Mouse (Mus musculus) layer of hippocampus, adult 8-10 months (tissue): Measurements from ENCODE around the gene Igdcc4. TPM values are rescaled to one million over a fixed set of nuclear protein-coding genes. Genes with fewer than 3 reads are reported as not detected.
A peak's percentile ranks its signal among the peaks of the same experiment; 100 is the strongest.

ENCODE experiments used
- DNase-seq, 2 experiments: peaks; one replicate each; pipeline ENCODE4 v3.0.0; 2022; ENCODE audit warnings: low spot score in 2 of 2
- total RNA-seq, 4 experiments: library from RNA; stranded (reverse); gene quantifications; 2 replicates each; pipeline ENCODE4 v1.2.4; 2022

Gene Igdcc4
- total RNA-seq, 4 experiments from 2014 or later = 44.3 to 49.9 (median 46.7) TPM

DNA sequence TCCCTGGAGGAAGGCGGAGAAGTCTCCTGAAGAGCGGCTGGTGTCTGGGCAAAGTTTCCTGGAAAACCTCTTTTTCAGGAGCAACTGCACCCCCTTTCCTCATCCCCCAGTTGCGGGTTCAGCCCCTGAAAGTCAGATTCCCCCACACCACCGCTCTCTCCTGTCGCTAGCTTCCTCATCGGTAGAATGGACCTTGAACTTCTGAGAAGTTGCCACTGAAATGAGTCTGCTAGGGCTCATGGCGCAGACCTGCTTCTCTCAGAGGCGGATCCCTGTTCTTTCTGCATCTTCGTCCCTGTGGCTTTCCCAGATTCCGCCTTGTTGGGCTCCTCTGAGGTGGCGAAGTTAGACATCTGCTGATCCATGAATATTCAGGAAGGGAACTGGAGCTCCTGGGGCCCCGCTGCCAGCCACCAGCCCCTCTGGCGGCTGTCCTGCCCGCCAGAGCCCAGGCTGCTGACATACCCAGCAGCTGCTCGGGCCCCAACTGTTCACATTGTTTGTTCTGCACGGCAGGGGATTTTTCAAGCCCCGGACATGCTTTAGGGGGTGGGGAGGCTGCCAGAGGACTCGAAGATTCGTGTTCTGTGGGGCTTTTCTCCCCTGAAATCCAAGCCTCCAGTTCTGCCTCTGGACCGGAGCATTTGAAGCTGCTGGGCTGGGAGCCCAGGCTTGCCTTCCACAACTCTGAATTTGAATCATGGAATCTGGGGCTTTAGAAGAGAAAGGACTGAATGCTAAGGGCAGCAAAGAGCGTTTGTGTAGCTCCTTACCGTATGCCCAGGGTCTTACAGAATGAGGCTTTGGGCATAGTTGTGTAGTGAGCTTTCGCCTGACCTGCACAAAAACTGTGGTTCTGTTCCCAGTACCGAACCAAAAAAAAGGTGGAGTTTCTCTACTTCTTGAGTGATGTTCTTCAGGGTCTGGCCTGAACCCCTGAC lies 8.1 kb downstream of the Igdcc4 start:
- peak; percentile 62 to 65 for DNase-seq

GRCm38 (mm10) chr9:65111698-65112097 lies 10.4 kb downstream of the Igdcc4 start:
- no peak for DNase-seq

- no peak for DNase-seq
Observed at GRCm38 (mm10) chr9:65113694-65114093, 12.4 kb downstream of the Igdcc4 start.

DNA sequence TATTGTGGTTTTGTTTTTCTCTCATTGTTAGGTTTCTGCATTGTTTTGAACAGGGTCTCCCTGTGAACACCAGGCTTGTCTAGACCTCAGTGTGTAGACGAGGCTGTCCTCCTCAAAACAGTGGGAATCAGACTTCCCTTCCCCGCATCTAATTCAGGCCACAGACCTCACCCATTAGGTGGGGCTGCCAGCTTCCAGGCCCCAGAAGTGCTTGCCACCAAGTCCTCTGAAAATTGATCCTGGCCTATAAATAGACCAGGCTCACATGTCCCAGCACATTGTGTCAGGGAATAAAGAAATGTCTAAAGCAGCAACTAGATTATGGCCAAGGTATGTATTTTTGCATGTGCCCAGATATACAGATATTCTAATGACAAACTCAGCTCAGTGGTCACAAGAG lies 14.6 kb downstream of the Igdcc4 start:
- DNase-seq = no peak

GRCm38 (mm10) chr9:65117516-65117915 lies 16.2 kb downstream of the Igdcc4 start:
- DNase-seq = no peak

GRCm38 (mm10) chr9:65120935-65121334 lies 19.6 kb downstream of the Igdcc4 start:
- DNase-seq = peak in 1 of 2 experiments; percentile 71

GRCm38 (mm10) chr9:65122545-65122944 lies 21.3 kb downstream of the Igdcc4 start:
- DNase-seq = peak; percentile 80

- DNase-seq = no peak
Observed at GRCm38 (mm10) chr9:65123552-65124168, 22.4 kb downstream of the Igdcc4 start.

- DNase-seq = no peak
Observed at GRCm38 (mm10) chr9:65128123-65128815, 27.0 kb downstream of the Igdcc4 start.

DNA sequence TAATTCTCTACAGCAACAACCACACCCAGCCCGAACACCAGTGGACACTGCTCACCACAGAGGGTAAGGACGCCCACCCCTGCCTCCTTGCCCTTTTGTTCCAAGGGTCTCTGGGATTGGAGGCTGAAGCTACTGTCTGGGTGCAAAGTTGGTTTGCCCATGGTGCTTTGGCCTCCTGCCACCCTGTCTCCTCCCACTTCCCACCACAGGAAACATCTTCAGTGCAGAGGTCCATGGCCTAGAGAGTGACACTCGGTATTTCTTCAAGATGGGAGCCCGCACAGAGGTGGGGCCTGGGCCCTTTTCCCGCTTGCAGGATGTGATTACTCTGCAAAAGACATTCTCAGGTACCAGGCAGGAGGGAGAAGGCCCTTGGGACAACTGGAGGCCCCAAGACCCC lies 30.4 kb downstream of the Igdcc4 start:
- no peak for DNase-seq

DNA sequence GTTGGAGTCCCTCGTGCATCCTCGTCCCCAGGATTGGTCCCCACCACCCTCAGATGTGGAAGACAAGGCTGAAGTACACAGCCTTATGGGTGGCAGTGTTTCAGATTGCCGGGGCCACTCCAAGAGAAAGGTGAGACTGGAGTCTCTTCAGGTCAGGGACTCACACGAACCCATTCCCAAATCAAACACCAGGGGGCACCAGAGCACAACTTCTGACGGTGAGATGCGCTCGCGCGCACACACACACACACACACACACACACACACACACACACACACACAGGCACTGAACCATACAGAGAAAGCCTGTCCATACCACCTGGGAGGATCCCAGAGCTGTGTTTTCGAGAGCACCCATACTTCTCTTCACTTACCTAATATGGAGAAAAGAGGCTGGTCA lies 32.5 kb downstream of the Igdcc4 start:
- peak; percentile 58 to 71 for DNase-seq

- DNase-seq = no peak
Observed at GRCm38 (mm10) chr9:65135126-65135525, 33.8 kb downstream of the Igdcc4 start.

DNA sequence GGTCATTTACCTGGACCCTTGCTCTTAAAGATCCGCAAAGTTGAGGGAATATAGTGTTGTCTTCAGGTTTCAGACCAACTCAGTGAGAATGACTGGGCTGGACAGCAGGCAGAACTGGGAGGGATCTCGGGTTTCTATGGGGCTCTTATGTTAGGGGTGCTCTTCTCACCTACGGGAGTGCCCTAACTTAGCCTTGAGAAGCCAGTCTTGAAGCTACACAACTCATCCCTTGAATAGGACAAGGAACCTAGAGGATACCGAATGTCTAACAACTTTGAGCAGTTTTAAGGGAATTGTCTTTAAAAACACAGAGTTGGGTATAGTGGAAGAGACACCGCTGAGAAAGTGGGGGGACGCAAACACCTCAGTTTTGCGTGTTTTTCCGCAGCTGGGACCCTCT lies 39.2 kb downstream of the Igdcc4 start:
- no peak for DNase-seq

GRCm38 (mm10) chr9:65140936-65141305 lies 39.6 kb downstream of the Igdcc4 start, which contains the start of gene Igdcc3:
Igdcc3 (plus strand) TSS chr9:65141189.
- no peak for DNase-seq

- no peak for DNase-seq
Observed at GRCm38 (mm10) chr9:65141306-65141975, 40.2 kb downstream of the Igdcc4 start.

GRCm38 (mm10) chr9:65141976-65142318 lies 40.7 kb downstream of the Igdcc4 start:
- DNase-seq = no peak

GRCm38 (mm10) chr9:65142399-65142798 lies 41.1 kb downstream of the Igdcc4 start:
- no peak for DNase-seq

GRCm38 (mm10) chr9:65146001-65146400 lies 44.7 kb downstream of the Igdcc4 start:
- DNase-seq = no peak

DNA sequence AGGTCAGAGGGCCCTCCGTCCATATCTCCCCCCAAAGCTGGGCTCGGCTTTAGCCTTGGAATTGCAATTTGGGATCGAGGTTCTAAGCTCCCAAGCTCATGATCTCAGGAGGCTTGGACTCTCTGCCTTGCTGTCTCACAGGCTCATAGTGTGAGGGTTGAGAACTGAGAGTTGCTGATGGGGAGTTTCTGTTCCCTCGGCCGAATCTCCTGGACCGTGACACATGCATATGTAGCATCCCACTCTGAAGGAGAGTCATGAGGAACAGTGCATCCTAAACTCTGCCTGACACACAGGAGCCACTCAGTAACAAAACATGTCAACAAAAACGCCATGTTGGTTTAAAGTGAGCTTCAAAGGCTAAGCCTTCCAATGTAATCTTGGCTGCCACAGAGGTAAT lies 47.2 kb downstream of the Igdcc4 start:
- no peak for DNase-seq

GRCm38 (mm10) chr9:65152711-65153330 lies 51.5 kb downstream of the Igdcc4 start:
- no peak for DNase-seq

DNA sequence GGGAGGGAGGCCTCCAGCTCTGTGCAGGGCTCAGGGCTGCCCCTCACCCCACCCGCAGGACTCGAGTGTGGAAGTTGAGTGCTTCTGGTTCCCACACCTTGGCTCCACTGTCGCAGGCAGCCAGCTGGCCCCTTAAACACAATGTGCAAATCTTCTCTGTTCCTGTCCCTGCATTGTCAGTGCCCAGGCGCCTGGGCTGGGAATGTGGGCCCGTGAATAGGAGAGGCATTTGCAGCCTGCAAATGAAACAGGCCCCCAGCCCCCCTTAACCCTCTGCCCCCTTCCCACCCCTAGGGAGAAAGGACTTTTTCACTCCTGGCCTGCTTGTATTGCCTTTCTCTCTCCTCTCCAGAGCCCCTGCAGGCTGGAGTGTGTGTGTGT lies 52.0 kb downstream of the Igdcc4 start:
- no peak for DNase-seq
